Mouse (Mus musculus) MEL (cell line): ENCODE measurements around the gene Aff2.

ENCODE experiments used
- CTCF ChIP-seq, 3 experiments: IDR thresholded peaks in 2 of 3; conservative IDR thresholded peaks in 1 of 3; 2 replicates each; pipeline ENCODE4 v1.5.1; 2011 to 2012; ENCODE audit warnings: low read length in 3 of 3, low read depth in 2 of 3, mild to moderate bottlenecking in 2 of 3, improper control_type of control experiment in 1 of 3, inconsistent platforms in 1 of 3, mixed read lengths in 1 of 3, moderate library complexity in 1 of 3; ENCODE audit not compliant: control insufficient read depth in 1 of 3, insufficient read depth in 1 of 3, poor library complexity in 1 of 3, severe bottlenecking in 1 of 3
- EP300 ChIP-seq, 2 experiments: IDR thresholded peaks; 2 replicates each; pipeline ENCODE4 v1.6.1; 2011; ENCODE audit warnings: improper control_type of control experiment in 2 of 2, low read length in 2 of 2, low read depth in 1 of 2, mild to moderate bottlenecking in 1 of 2
- GABPA ChIP-seq: IDR thresholded peaks from 2 replicates; pipeline ENCODE4 v1.6.1; 2012; ENCODE audit warnings: low read depth, mild to moderate bottlenecking, inconsistent platforms, low read length, improper control_type of control experiment, moderate library complexity
- MAFK ChIP-seq: IDR thresholded peaks from 2 replicates; pipeline ENCODE4 v1.6.1; 2011; ENCODE audit warnings: low read depth, mild to moderate bottlenecking, low read length, improper control_type of control experiment, borderline replicate concordance
- MAX ChIP-seq: IDR thresholded peaks from 2 replicates; pipeline ENCODE4 v1.6.1; 2011; ENCODE audit warnings: low read length, improper control_type of control experiment
- MEF2A ChIP-seq: IDR thresholded peaks from 2 replicates; pipeline ENCODE4 v1.6.1; 2014; ENCODE audit warnings: low read depth, mild to moderate bottlenecking, inconsistent platforms, low read length, improper control_type of control experiment; ENCODE audit not compliant: poor library complexity, insufficient replicate concordance, severe bottlenecking; ENCODE audit errors: extremely low read depth
- MXI1 ChIP-seq: IDR thresholded peaks from 2 replicates; pipeline ENCODE4 v1.6.1; 2011; ENCODE audit warnings: mild to moderate bottlenecking, low read depth, low read length, improper control_type of control experiment
- MYC ChIP-seq: IDR thresholded peaks from 2 replicates; pipeline ENCODE4 v1.6.1; 2011; ENCODE audit warnings: low read depth, mild to moderate bottlenecking, low read length, improper control_type of control experiment, moderate library complexity
- POLR2A ChIP-seq, 2 experiments: IDR thresholded peaks; 2 replicates each; pipeline ENCODE4 v1.6.1; 2011 to 2012; ENCODE audit warnings: low read length in 2 of 2, mild to moderate bottlenecking in 2 of 2, control low read depth in 1 of 2, improper control_type of control experiment in 1 of 2, low read depth in 1 of 2, moderate library complexity in 1 of 2; ENCODE audit not compliant: control insufficient read depth in 1 of 2, insufficient read depth in 1 of 2, poor library complexity in 1 of 2
- TCF12 ChIP-seq: IDR thresholded peaks from 2 replicates; pipeline ENCODE4 v1.6.1; 2014; ENCODE audit warnings: low read depth, mild to moderate bottlenecking, inconsistent platforms, low read length, improper control_type of control experiment, moderate library complexity
- USF1 ChIP-seq: IDR thresholded peaks from 2 replicates; pipeline ENCODE4 v1.6.1; 2014; ENCODE audit warnings: low read depth, mild to moderate bottlenecking, inconsistent platforms, low read length, improper control_type of control experiment, moderate library complexity
- ZKSCAN1 ChIP-seq: IDR thresholded peaks from 2 replicates; pipeline ENCODE4 v1.6.1; 2012; ENCODE audit warnings: low read depth, mild to moderate bottlenecking, inconsistent platforms, low read length, improper control_type of control experiment, moderate library complexity

GRCm38 (mm10) chrX:69663038-69663437 lies 302.9 kb downstream of the Aff2 start:
- no peak for TF ChIP-seq MAFK
- TF ChIP-seq CTCF (IDR thresholded peaks at IDR 0.05 in 2 of 3, conservative IDR thresholded peaks at IDR 0.05 in 1 of 3; ENCODE audit: control insufficient read depth in 1 of 3, insufficient read depth in 1 of 3, low read depth in 2 of 3, low read length in 3 of 3, poor library complexity in 1 of 3, severe bottlenecking in 1 of 3) = no peak
- no peak for TF ChIP-seq MEF2A
- TF ChIP-seq MAX = no peak
- no peak for TF ChIP-seq MYC
- no peak for TF ChIP-seq POLR2A (IDR thresholded peaks at IDR 0.05; ENCODE audit: control insufficient read depth in 1 of 2, insufficient read depth in 1 of 2, low read depth in 1 of 2, low read length in 2 of 2, poor library complexity in 1 of 2)
- no peak for TF ChIP-seq MXI1
- TF ChIP-seq ZKSCAN1 = no peak
- no peak for TF ChIP-seq EP300 (IDR thresholded peaks at IDR 0.05; ENCODE audit: low read depth in 1 of 2, low read length in 2 of 2)
- no peak for TF ChIP-seq USF1
- TF ChIP-seq TCF12 = no peak
- no peak for TF ChIP-seq GABPA
